In genomic region chr9:66283565-66284203, GRCm38 (mm10) we compare ENCODE assay signal across 9 mouse cellular contexts.
A peak's percentile ranks its signal among the peaks of the same experiment; 100 is the strongest.
DNase-seq lines count a peak whose midpoint lies in the region; ATAC-seq and TF ChIP-seq lines count a peak whose summit lies in the region.
"Had no signal": no experiment of that assay in that cellular context is flagged by ENCODE, and none has a peak within 500 bp of the region (broad histone marks: within the 10 kb centered on the region; RNA-seq: fewer than 3 reads in every experiment).

No protein-coding gene starts in this region.

- DNase-seq in heart, adult 8-10 months (ENCODE audit: low spot score) = peak; percentile 62
- peak; percentile 72 for DNase-seq in MEL (ENCODE audit: low read depth, low spot score)
- peak; percentile 86 for DNase-seq in cerebellum, adult 18-20 months
- DNase-seq in gastrocnemius, adult 18-20 months (ENCODE audit: low spot score) = peak; percentile 80
- DNase-seq in kidney, postnatal 25 days = peak; percentile 83 to 93
- DNase-seq in lung, postnatal 0 days (ENCODE audit: low spot score) = peak; percentile 77
- peak; percentile 57 to 69 for DNase-seq in spleen, postnatal 14 days (ENCODE audit: low spot score in 2 of 2)

- ATAC-seq in heart, embryonic 11.5 days (replicated peaks; ENCODE audit: insufficient number of reproducible peaks, low FRiP score, low TSS enrichment) = no peak
- peak; percentile 14 for ATAC-seq in lung, postnatal 0 days

- H3K9me3 ChIP-seq in heart, embryonic 11.5 days (replicated peaks; ENCODE audit: control insufficient read depth, low read length) = no peaks in the 10 kb centered on the region
- no peaks in the 10 kb centered on the region for H3K9me3 ChIP-seq in MEL (replicated peaks; ENCODE audit: insufficient read depth, low read length)
- H3K9me3 ChIP-seq in lung, postnatal 0 days (ENCODE audit: low read length) = no peaks in the 10 kb centered on the region
- H3K9me3 ChIP-seq: lung, embryonic 15.5 days had no signal

- H3K4me3 ChIP-seq in heart, embryonic 11.5 days (ENCODE audit: low read depth, low read length) = no peak overlapping the region
- H3K4me3 ChIP-seq in MEL (ENCODE audit: control insufficient read depth in 1 of 2, insufficient read depth in 1 of 2, low read depth in 2 of 2, low read length in 2 of 2) = no peak overlapping the region
- no peak overlapping the region for H3K4me3 ChIP-seq in lung, postnatal 0 days (ENCODE audit: low read depth, low read length)
- H3K4me3 ChIP-seq: lung, embryonic 15.5 days had no signal

- no peaks in the 10 kb centered on the region for H3K79me2 ChIP-seq in MEL (ENCODE audit: control insufficient read depth, insufficient read depth, low read length, poor library complexity)

- no peaks in the 10 kb centered on the region for H3K36me3 ChIP-seq in heart, embryonic 11.5 days (ENCODE audit: control insufficient read depth, insufficient read depth, low read length)
- H3K36me3 ChIP-seq in MEL (ENCODE audit: control insufficient read depth in 1 of 2, insufficient read depth in 2 of 2, low read length in 2 of 2) = peaks cover 0 to 6% of the 10 kb centered on the region in 2 experiments; a peak in 2 of 4 replicates
- H3K36me3 ChIP-seq in lung, postnatal 0 days (ENCODE audit: insufficient read depth, low read length) = no peaks in the 10 kb centered on the region
- H3K36me3 ChIP-seq: lung, embryonic 15.5 days had no signal

- no peak for TF ChIP-seq POLR2A in MEL (IDR thresholded peaks at IDR 0.05; ENCODE audit: control insufficient read depth in 1 of 2, insufficient read depth in 1 of 2, low read depth in 1 of 2, low read length in 2 of 2, poor library complexity in 1 of 2)

- peak; percentile 58 to 80 (median 72) for TF ChIP-seq CTCF in MEL (IDR thresholded peaks at IDR 0.05 in 2 of 3, conservative IDR thresholded peaks at IDR 0.05 in 1 of 3; ENCODE audit: control insufficient read depth in 1 of 3, insufficient read depth in 1 of 3, low read depth in 2 of 3, low read length in 3 of 3, poor library complexity in 1 of 3, severe bottlenecking in 1 of 3)
- TF ChIP-seq CTCF in lung, postnatal 0 days (IDR thresholded peaks at IDR 0.05) = peak; percentile 79

- TF ChIP-seq RAD21 in MEL (IDR thresholded peaks at IDR 0.05; ENCODE audit: low read depth, low read length) = peak; percentile 78

- no peak overlapping the region for H3K27ac ChIP-seq in heart, embryonic 11.5 days (ENCODE audit: low read depth, low read length)
- no peak overlapping the region for H3K27ac ChIP-seq in MEL (ENCODE audit: control insufficient read depth, low read depth, low read length)
- no peak overlapping the region for H3K27ac ChIP-seq in lung, postnatal 0 days (ENCODE audit: low read length)
- H3K27ac ChIP-seq: lung, embryonic 15.5 days had no signal

- H3K9ac ChIP-seq in heart, embryonic 11.5 days (ENCODE audit: low read depth, low read length) = no peak overlapping the region
- no peak overlapping the region for H3K9ac ChIP-seq in MEL (ENCODE audit: control insufficient read depth, low read depth, low read length, poor library complexity, severe bottlenecking)
- no peak overlapping the region for H3K9ac ChIP-seq in lung, postnatal 0 days (replicated peaks; ENCODE audit: low read depth)
- H3K9ac ChIP-seq: lung, embryonic 15.5 days had no signal

- H3K4me2 ChIP-seq in heart, embryonic 11.5 days = no peak overlapping the region
- no peak overlapping the region for H3K4me2 ChIP-seq in lung, postnatal 0 days (replicated peaks; ENCODE audit: low read depth, low read length)
- H3K4me2 ChIP-seq: lung, embryonic 15.5 days had no signal

- no peaks in the 10 kb centered on the region for H3K27me3 ChIP-seq in heart, embryonic 11.5 days (ENCODE audit: control insufficient read depth, insufficient read depth, low read length)
- H3K27me3 ChIP-seq in MEL (ENCODE audit: control insufficient read depth in 1 of 2, insufficient read depth in 2 of 2, low read length in 2 of 2) = no peaks in the 10 kb centered on the region
- no peaks in the 10 kb centered on the region for H3K27me3 ChIP-seq in lung, postnatal 0 days (replicated peaks; ENCODE audit: insufficient read depth, low read length)
- H3K27me3 ChIP-seq: lung, embryonic 15.5 days had no signal

- WGBS in heart, embryonic 11.5 days (ENCODE audit: insufficient replicate concordance) = 10% methylated on average over 2 of the region's 2 CpGs
- WGBS in lung, postnatal 0 days = 15% methylated on average over 2 of the region's 2 CpGs

- H3K4me1 ChIP-seq in heart, embryonic 11.5 days (ENCODE audit: control insufficient read depth, insufficient read depth, low read length) = no peaks in the 10 kb centered on the region
- peaks cover 4 to 6% of the 10 kb centered on the region in 2 experiments; a peak in 2 of 4 replicates for H3K4me1 ChIP-seq in MEL (ENCODE audit: control insufficient read depth in 1 of 2, insufficient read depth in 2 of 2, low read length in 2 of 2)
- no peaks in the 10 kb centered on the region for H3K4me1 ChIP-seq in lung, postnatal 0 days (ENCODE audit: insufficient read depth, low read depth, low read length)
- H3K4me1 ChIP-seq: lung, embryonic 15.5 days had no signal

- TF ChIP-seq EP300 in MEL (IDR thresholded peaks at IDR 0.05; ENCODE audit: low read depth in 1 of 2, low read length in 2 of 2) = peak in 1 of 2 experiments; percentile 19; a peak in 1 of 4 replicates
- no peak for TF ChIP-seq EP300 in lung, postnatal 0 days (IDR thresholded peaks at IDR 0.05)

TF ChIP-seq in MEL, 35 proteins besides CTCF, POLR2A, EP300 and RAD21:
- TF ChIP-seq TAL1 (IDR thresholded peaks at IDR 0.05; ENCODE audit: low read length) (no peak), SMC3 (IDR thresholded peaks at IDR 0.05; ENCODE audit: low read depth, low read length) (peak; percentile 88), ZC3H11A (IDR thresholded peaks at IDR 0.05; ENCODE audit: low read depth, low read length) (peak; percentile 86), ZNF384 (IDR thresholded peaks at IDR 0.05; ENCODE audit: low read depth, low read length) (no peak), CHD2 (IDR thresholded peaks at IDR 0.05; ENCODE audit: low read length) (no peak), GATA1 (IDR thresholded peaks at IDR 0.05; ENCODE audit: low read depth, low read length) (peak; percentile 68)
